Mouse (Mus musculus) regulatory T cell (primary cell): ENCODE results near the gene Vsx1.

Source experiments
- in situ Hi-C: fragments of 300-600 bp; cut with MboI, MseI; formaldehyde crosslinking; loops from one replicate; pipeline ENCODE4 v1.15.1; 2025; ENCODE audit warnings: high pct_unique_total_duplicates

Gene Vsx1

GRCm38 (mm10) chr2:150667820-150668766 lies 21.1 kb downstream of the Vsx1 start, which contains the start of gene Acss1:
TSS of gene Acss1 (minus strand) at chr2:150668500.
- in situ Hi-C loops = loop anchor here (10.0 to 25.0 kb wide), 2 partner anchors 353 to 869 kb away; partner anchors contain the start of gene Fkbp1a

- in situ Hi-C loops = loop anchor here (10.0 to 25.0 kb wide), 2 partner anchors 352 to 870 kb away; partner anchors contain the start of gene Fkbp1a
These were observed 21.9 kb downstream of the Vsx1 start for GRCm38 (mm10) chr2:150667065-150667819.

- in situ Hi-C loops = loop anchor here (10.0 to 25.0 kb wide), 2 partner anchors 352 to 871 kb away; partner anchors contain the start of gene Fkbp1a
These were observed 22.5 kb downstream of the Vsx1 start for GRCm38 (mm10) chr2:150666723-150667064.

GRCm38 (mm10) chr2:150665534-150666451 lies 23.4 kb downstream of the Vsx1 start:
- in situ Hi-C loops = loop anchor here (10.0 to 25.0 kb wide), 2 partner anchors 351 to 872 kb away; partner anchors contain the start of gene Fkbp1a

- in situ Hi-C loops = loop anchor here (10.0 to 25.0 kb wide), 2 partner anchors 350 to 872 kb away; partner anchors contain the start of gene Fkbp1a
These were observed 24.2 kb downstream of the Vsx1 start for GRCm38 (mm10) chr2:150665006-150665405.

- in situ Hi-C loops = loop anchor here (10.0 to 25.0 kb wide), 2 partner anchors 350 to 873 kb away; partner anchors contain the start of gene Fkbp1a
These were observed 24.8 kb downstream of the Vsx1 start for GRCm38 (mm10) chr2:150664152-150664920.

- in situ Hi-C loops = loop anchor here (10.0 to 25.0 kb wide), 2 partner anchors 348 to 874 kb away; partner anchors contain the start of gene Fkbp1a
These were observed 25.9 kb downstream of the Vsx1 start for GRCm38 (mm10) chr2:150663255-150663654.

GRCm38 (mm10) chr2:150662007-150662406 lies 27.2 kb downstream of the Vsx1 start:
- in situ Hi-C loops = loop anchor here (10.0 to 25.0 kb wide), 2 partner anchors 347 to 875 kb away; partner anchors contain the start of gene Fkbp1a

- in situ Hi-C loops = loop anchor here (10.0 to 25.0 kb wide), 2 partner anchors 346 to 876 kb away; partner anchors contain the start of gene Fkbp1a
These were observed 28.3 kb downstream of the Vsx1 start for GRCm38 (mm10) chr2:150660668-150661451.

GRCm38 (mm10) chr2:150660049-150660448 lies 29.1 kb downstream of the Vsx1 start:
- in situ Hi-C loops = loop anchor here (10.0 to 25.0 kb wide), 2 partner anchors 345 to 877 kb away; partner anchors contain the start of gene Fkbp1a

GRCm38 (mm10) chr2:150656975-150657768 lies 32.0 kb downstream of the Vsx1 start:
- in situ Hi-C loops = loop anchor here (25.0 kb wide), 1 partner anchor 880 kb away; the partner anchor contains the start of gene Fkbp1a

- in situ Hi-C loops = loop anchor here (25.0 kb wide), 1 partner anchor 881 kb away; the partner anchor contains the start of gene Fkbp1a
These were observed 33.0 kb downstream of the Vsx1 start for GRCm38 (mm10) chr2:150656112-150656511.

GRCm38 (mm10) chr2:150655290-150655689 lies 33.9 kb downstream of the Vsx1 start:
- in situ Hi-C loops = loop anchor here (25.0 kb wide), 1 partner anchor 882 kb away; the partner anchor contains the start of gene Fkbp1a

GRCm38 (mm10) chr2:150654814-150655213 lies 34.3 kb downstream of the Vsx1 start:
- in situ Hi-C loops = loop anchor here (25.0 kb wide), 1 partner anchor 882 kb away; the partner anchor contains the start of gene Fkbp1a

- in situ Hi-C loops = loop anchor here (25.0 kb wide), 1 partner anchor 886 kb away; the partner anchor contains the start of gene Fkbp1a
These were observed 37.8 kb downstream of the Vsx1 start for GRCm38 (mm10) chr2:150651366-150651765.

GRCm38 (mm10) chr2:150650511-150651074 lies 38.6 kb downstream of the Vsx1 start:
- in situ Hi-C loops = loop anchor here (25.0 kb wide), 1 partner anchor 887 kb away; the partner anchor contains the start of gene Fkbp1a

GRCm38 (mm10) chr2:150648300-150648895 lies 40.8 kb downstream of the Vsx1 start:
- in situ Hi-C loops = no loop called here
